Mouse (Mus musculus) MEL (cell line): ENCODE measurements around the gene Gm29797. TPM values are rescaled to one million over a fixed set of nuclear protein-coding genes. Genes with fewer than 3 reads are reported as not detected.

Experiments used
- DNase-seq: peaks from one replicate; pipeline ENCODE4 v3.0.0; 2011; ENCODE audit warnings: low read depth, low spot score
- H3K27ac ChIP-seq: 2 replicates; pipeline ENCODE4 v1.5.1; 2012; ENCODE audit warnings: low read depth, mild to moderate bottlenecking, control low read depth, low read length, moderate library complexity; ENCODE audit not compliant: control insufficient read depth
- H3K27me3 ChIP-seq, 2 experiments: fragments of 150-350 bp in 1 of 2; sonication (generic) in 1 of 2; 2 replicates each; pipeline ENCODE4 v1.6.1; 2012; ENCODE audit warnings: low read length in 2 of 2, mild to moderate bottlenecking in 2 of 2, improper control_type of control experiment in 1 of 2, moderate library complexity in 1 of 2; ENCODE audit not compliant: insufficient read depth in 2 of 2, control insufficient read depth in 1 of 2
- H3K36me3 ChIP-seq, 2 experiments: 2 replicates each; pipeline ENCODE4 v1.6.1; 2012 to 2014; ENCODE audit warnings: low read length in 2 of 2, improper control_type of control experiment in 1 of 2, inconsistent platforms in 1 of 2, mild to moderate bottlenecking in 1 of 2; ENCODE audit not compliant: insufficient read depth in 2 of 2, control insufficient read depth in 1 of 2
- H3K4me1 ChIP-seq, 2 experiments: fragments of 150-350 bp in 1 of 2; sonication (generic) in 1 of 2; 2 replicates each; pipeline ENCODE4 v1.6.1; 2012; ENCODE audit warnings: low read length in 2 of 2, improper control_type of control experiment in 1 of 2, mild to moderate bottlenecking in 1 of 2; ENCODE audit not compliant: insufficient read depth in 2 of 2, control insufficient read depth in 1 of 2
- H3K4me3 ChIP-seq, 2 experiments: fragments of 150-350 bp in 1 of 2; sonication (generic) in 1 of 2; 2 replicates each; pipeline ENCODE4 v1.5.1; 2012; ENCODE audit warnings: low read depth in 2 of 2, low read length in 2 of 2, mild to moderate bottlenecking in 2 of 2, moderate library complexity in 2 of 2, control low read depth in 1 of 2, improper control_type of control experiment in 1 of 2; ENCODE audit not compliant: control insufficient read depth in 1 of 2, insufficient read depth in 1 of 2
- H3K79me2 ChIP-seq: 2 replicates; pipeline ENCODE4 v1.6.1; 2012; ENCODE audit warnings: mild to moderate bottlenecking, low read length, moderate library complexity; ENCODE audit not compliant: control insufficient read depth, poor library complexity, insufficient read depth
- H3K9ac ChIP-seq: 2 replicates; pipeline ENCODE4 v1.6.1; 2012; ENCODE audit warnings: low read depth, mild to moderate bottlenecking, control low read depth, low read length, moderate library complexity; ENCODE audit not compliant: control insufficient read depth, poor library complexity, severe bottlenecking
- H3K9me3 ChIP-seq: fragments of 150-350 bp; sonication (generic); replicated peaks from 2 replicates; pipeline ENCODE4 v1.6.1; 2012; ENCODE audit warnings: mild to moderate bottlenecking, low read length, improper control_type of control experiment, moderate library complexity; ENCODE audit not compliant: insufficient read depth
- BHLHE40 ChIP-seq: IDR thresholded peaks from 2 replicates; pipeline ENCODE4 v1.6.1; 2012; ENCODE audit warnings: low read depth, mild to moderate bottlenecking, inconsistent platforms, low read length, improper control_type of control experiment, borderline replicate concordance
- CHD1 ChIP-seq: IDR thresholded peaks from 2 replicates; pipeline ENCODE4 v1.6.1; 2012; ENCODE audit warnings: low read depth, mild to moderate bottlenecking, inconsistent platforms, low read length, improper control_type of control experiment
- CHD2 ChIP-seq: IDR thresholded peaks from 2 replicates; pipeline ENCODE4 v1.6.1; 2011; ENCODE audit warnings: low read length, improper control_type of control experiment
- CTCF ChIP-seq, 3 experiments: IDR thresholded peaks in 2 of 3; conservative IDR thresholded peaks in 1 of 3; 2 replicates each; pipeline ENCODE4 v1.5.1; 2011 to 2012; ENCODE audit warnings: low read length in 3 of 3, low read depth in 2 of 3, mild to moderate bottlenecking in 2 of 3, improper control_type of control experiment in 1 of 3, inconsistent platforms in 1 of 3, mixed read lengths in 1 of 3, moderate library complexity in 1 of 3; ENCODE audit not compliant: control insufficient read depth in 1 of 3, insufficient read depth in 1 of 3, poor library complexity in 1 of 3, severe bottlenecking in 1 of 3
- E2F4 ChIP-seq: IDR thresholded peaks from 2 replicates; pipeline ENCODE4 v1.6.1; 2011; ENCODE audit warnings: low read depth, low read length, improper control_type of control experiment, borderline replicate concordance
- ELF1 ChIP-seq: IDR thresholded peaks from 2 replicates; pipeline ENCODE4 v1.6.1; 2014; ENCODE audit warnings: low read depth, mild to moderate bottlenecking, inconsistent platforms, low read length, improper control_type of control experiment, moderate library complexity
- EP300 ChIP-seq, 2 experiments: IDR thresholded peaks; 2 replicates each; pipeline ENCODE4 v1.6.1; 2011; ENCODE audit warnings: improper control_type of control experiment in 2 of 2, low read length in 2 of 2, low read depth in 1 of 2, mild to moderate bottlenecking in 1 of 2
- ETS1 ChIP-seq: IDR thresholded peaks from 2 replicates; pipeline ENCODE4 v1.6.1; 2012; ENCODE audit warnings: low read depth, mild to moderate bottlenecking, inconsistent platforms, low read length, improper control_type of control experiment, moderate library complexity
- GABPA ChIP-seq: IDR thresholded peaks from 2 replicates; pipeline ENCODE4 v1.6.1; 2012; ENCODE audit warnings: low read depth, mild to moderate bottlenecking, inconsistent platforms, low read length, improper control_type of control experiment, moderate library complexity
- GATA1 ChIP-seq: IDR thresholded peaks from 2 replicates; pipeline ENCODE4 v1.6.1; 2011; ENCODE audit warnings: low read depth, low read length, improper control_type of control experiment
- HCFC1 ChIP-seq: IDR thresholded peaks from 2 replicates; pipeline ENCODE4 v1.6.1; 2012; ENCODE audit warnings: low read depth, mild to moderate bottlenecking, inconsistent platforms, low read length, improper control_type of control experiment, moderate library complexity
- JUND ChIP-seq: IDR thresholded peaks from 2 replicates; pipeline ENCODE4 v1.6.1; 2011; ENCODE audit warnings: low read depth, mild to moderate bottlenecking, improper control_type of control experiment, low read length
- KAT2A ChIP-seq: conservative IDR thresholded peaks from 2 replicates; pipeline ENCODE4 v1.6.1; 2012; ENCODE audit warnings: low read depth, low read length, improper control_type of control experiment, inconsistent platforms
- MAFK ChIP-seq: IDR thresholded peaks from 2 replicates; pipeline ENCODE4 v1.6.1; 2011; ENCODE audit warnings: low read depth, mild to moderate bottlenecking, low read length, improper control_type of control experiment, borderline replicate concordance
- MAX ChIP-seq: IDR thresholded peaks from 2 replicates; pipeline ENCODE4 v1.6.1; 2011; ENCODE audit warnings: low read length, improper control_type of control experiment
- MAZ ChIP-seq: IDR thresholded peaks from 2 replicates; pipeline ENCODE4 v1.6.1; 2012; ENCODE audit warnings: low read depth, mild to moderate bottlenecking, inconsistent platforms, low read length, improper control_type of control experiment
- MEF2A ChIP-seq: IDR thresholded peaks from 2 replicates; pipeline ENCODE4 v1.6.1; 2014; ENCODE audit warnings: low read depth, mild to moderate bottlenecking, inconsistent platforms, low read length, improper control_type of control experiment; ENCODE audit not compliant: poor library complexity, insufficient replicate concordance, severe bottlenecking; ENCODE audit errors: extremely low read depth
- MXI1 ChIP-seq: IDR thresholded peaks from 2 replicates; pipeline ENCODE4 v1.6.1; 2011; ENCODE audit warnings: mild to moderate bottlenecking, low read depth, low read length, improper control_type of control experiment
- MYB ChIP-seq: IDR thresholded peaks from 2 replicates; pipeline ENCODE4 v1.6.1; 2011; ENCODE audit warnings: mild to moderate bottlenecking, low read depth, low read length, improper control_type of control experiment
- MYC ChIP-seq: IDR thresholded peaks from 2 replicates; pipeline ENCODE4 v1.6.1; 2011; ENCODE audit warnings: low read depth, mild to moderate bottlenecking, low read length, improper control_type of control experiment, moderate library complexity
- NELFE ChIP-seq: IDR thresholded peaks from 2 replicates; pipeline ENCODE4 v1.6.1; 2011; ENCODE audit warnings: low read depth, low read length, improper control_type of control experiment
- NRF1 ChIP-seq: IDR thresholded peaks from 2 replicates; pipeline ENCODE4 v1.6.1; 2014; ENCODE audit warnings: low read depth, mild to moderate bottlenecking, inconsistent platforms, low read length, improper control_type of control experiment, moderate library complexity; ENCODE audit not compliant: poor library complexity, insufficient read depth, severe bottlenecking
- POLR2A ChIP-seq, 2 experiments: IDR thresholded peaks; 2 replicates each; pipeline ENCODE4 v1.6.1; 2011 to 2012; ENCODE audit warnings: low read length in 2 of 2, mild to moderate bottlenecking in 2 of 2, control low read depth in 1 of 2, improper control_type of control experiment in 1 of 2, low read depth in 1 of 2, moderate library complexity in 1 of 2; ENCODE audit not compliant: control insufficient read depth in 1 of 2, insufficient read depth in 1 of 2, poor library complexity in 1 of 2
- POLR2AphosphoS2 ChIP-seq: IDR thresholded peaks from 2 replicates; pipeline ENCODE4 v1.6.1; 2011; ENCODE audit warnings: low read length, improper control_type of control experiment
- POLR2AphosphoS5 ChIP-seq: IDR thresholded peaks from 2 replicates; pipeline ENCODE4 v1.6.1; 2012; ENCODE audit warnings: low read depth, borderline replicate concordance, mild to moderate bottlenecking, inconsistent platforms, low read length, moderate library complexity, mixed read lengths
- RAD21 ChIP-seq: IDR thresholded peaks from 2 replicates; pipeline ENCODE4 v1.6.1; 2011; ENCODE audit warnings: mild to moderate bottlenecking, low read depth, low read length, improper control_type of control experiment
- RCOR1 ChIP-seq: IDR thresholded peaks from 2 replicates; pipeline ENCODE4 v1.6.1; 2012; ENCODE audit warnings: low read depth, mild to moderate bottlenecking, inconsistent platforms, low read length, improper control_type of control experiment
- SIN3A ChIP-seq: IDR thresholded peaks from 2 replicates; pipeline ENCODE4 v1.6.1; 2012; ENCODE audit warnings: low read length, improper control_type of control experiment, inconsistent platforms
- SMC3 ChIP-seq: IDR thresholded peaks from 2 replicates; pipeline ENCODE4 v1.6.1; 2011; ENCODE audit warnings: low read depth, low read length, improper control_type of control experiment
- TAL1 ChIP-seq: IDR thresholded peaks from 2 replicates; pipeline ENCODE4 v1.6.1; 2012; ENCODE audit warnings: mild to moderate bottlenecking, inconsistent platforms, low read length, moderate library complexity, mixed read lengths
- TBP ChIP-seq: IDR thresholded peaks from 2 replicates; pipeline ENCODE4 v1.8.0; 2011; ENCODE audit warnings: low read depth, low read length, improper control_type of control experiment
- TCF12 ChIP-seq: IDR thresholded peaks from 2 replicates; pipeline ENCODE4 v1.6.1; 2014; ENCODE audit warnings: low read depth, mild to moderate bottlenecking, inconsistent platforms, low read length, improper control_type of control experiment, moderate library complexity
- UBTF ChIP-seq: IDR thresholded peaks from 2 replicates; pipeline ENCODE4 v1.6.1; 2012; ENCODE audit warnings: low read depth, mild to moderate bottlenecking, inconsistent platforms, low read length, improper control_type of control experiment, moderate library complexity, borderline replicate concordance; ENCODE audit not compliant: insufficient read depth
- USF1 ChIP-seq: IDR thresholded peaks from 2 replicates; pipeline ENCODE4 v1.6.1; 2014; ENCODE audit warnings: low read depth, mild to moderate bottlenecking, inconsistent platforms, low read length, improper control_type of control experiment, moderate library complexity
- USF2 ChIP-seq, 2 experiments: IDR thresholded peaks; 2 replicates each; pipeline ENCODE4 v1.6.1; 2011 to 2012; ENCODE audit warnings: improper control_type of control experiment in 2 of 2, low read length in 2 of 2, borderline replicate concordance in 1 of 2, inconsistent platforms in 1 of 2, low read depth in 1 of 2, mild to moderate bottlenecking in 1 of 2; ENCODE audit not compliant: insufficient read depth in 1 of 2
- ZC3H11A ChIP-seq: IDR thresholded peaks from 2 replicates; pipeline ENCODE4 v1.6.1; 2012; ENCODE audit warnings: low read depth, mild to moderate bottlenecking, inconsistent platforms, low read length, improper control_type of control experiment
- ZKSCAN1 ChIP-seq: IDR thresholded peaks from 2 replicates; pipeline ENCODE4 v1.6.1; 2012; ENCODE audit warnings: low read depth, mild to moderate bottlenecking, inconsistent platforms, low read length, improper control_type of control experiment, moderate library complexity
- ZMIZ1 ChIP-seq: IDR thresholded peaks from 2 replicates; pipeline ENCODE4 v1.6.1; 2012; ENCODE audit warnings: low read depth, mild to moderate bottlenecking, inconsistent platforms, low read length, improper control_type of control experiment, moderate library complexity
- ZNF384 ChIP-seq: IDR thresholded peaks from 2 replicates; pipeline ENCODE4 v1.6.1; 2012; ENCODE audit warnings: low read depth, mild to moderate bottlenecking, inconsistent platforms, low read length, improper control_type of control experiment
- polyA plus RNA-seq, 2 experiments: library from polyadenylated mRNA; stranded (reverse) in 1 of 2; unstranded in 1 of 2; fragments of >175 nt in 1 of 2; fragments of >200 nt in 1 of 2; gene quantifications; 2 replicates each; pipeline versions ENCODE4 v1.2.1 to v1.2.4; 2012; ENCODE audit warnings: low replicate concordance in 2 of 2, low read depth in 1 of 2; ENCODE audit not compliant: insufficient read length in 2 of 2, insufficient read depth in 1 of 2, missing spikeins in 1 of 2
- total RNA-seq: library from RNA; depleted of rRNA; stranded (reverse); fragments of 300-350 nt; gene quantifications from 2 replicates; pipeline ENCODE4 v1.2.3, GENCODE M21; 2012

The Gm29797 gene
- total and polyA plus RNA-seq, 3 experiments, result not detected

DNA sequence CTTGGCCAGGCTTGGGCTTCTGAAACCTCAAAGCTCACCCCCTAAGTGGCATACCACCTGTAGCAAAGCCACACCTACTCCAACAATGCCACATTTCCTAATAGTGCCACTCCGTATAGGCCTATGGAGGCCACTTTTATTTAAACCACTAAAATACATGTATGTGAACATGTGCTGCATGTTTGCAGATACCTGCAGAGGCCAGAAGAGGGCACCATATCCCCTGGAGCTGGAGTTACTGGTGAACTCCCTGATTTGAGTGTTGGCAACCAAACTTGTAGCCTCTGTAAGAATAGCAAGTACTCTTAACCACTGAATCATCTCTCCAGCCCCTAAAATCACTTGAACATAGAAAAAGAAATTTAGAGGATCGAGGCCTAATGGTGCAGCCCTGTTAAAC, 12.5 kb upstream of the Gm29797 start:
- H3K27ac ChIP-seq, result no peak overlapping the region
- no peaks in the 10 kb centered on the region for H3K79me2 ChIP-seq
- H3K9me3 ChIP-seq, result no peaks in the 10 kb centered on the region
- no peak overlapping the region for H3K4me3 ChIP-seq
- no peaks in the 10 kb centered on the region for H3K27me3 ChIP-seq
- no peak overlapping the region for H3K9ac ChIP-seq
- TF ChIP-seq JUND (no peak), TCF12 (no peak), NRF1 (no peak), RAD21 (peak; percentile 59), KAT2A (no peak), POLR2A (IDR thresholded peaks at IDR 0.05; ENCODE audit: control insufficient read depth in 1 of 2, insufficient read depth in 1 of 2, low read depth in 1 of 2, low read length in 2 of 2, poor library complexity in 1 of 2) (no peak), SMC3 (peak; percentile 77), CHD2 (no peak), ELF1 (no peak), MYC (peak; percentile 72), CTCF (IDR thresholded peaks at IDR 0.05 in 2 of 3, conservative IDR thresholded peaks at IDR 0.05 in 1 of 3; ENCODE audit: control insufficient read depth in 1 of 3, insufficient read depth in 1 of 3, low read depth in 2 of 3, low read length in 3 of 3, poor library complexity in 1 of 3, severe bottlenecking in 1 of 3) (peak; percentile 78 to 83 (median 80)), GABPA (no peak), E2F4 (no peak), UBTF (no peak), USF2 (IDR thresholded peaks at IDR 0.05; ENCODE audit: borderline replicate concordance in 1 of 2, insufficient read depth in 1 of 2, low read depth in 1 of 2, low read length in 2 of 2) (no peak), CHD1 (no peak), SIN3A (no peak), ZC3H11A (peak; percentile 35), BHLHE40 (no peak), ZNF384 (no peak), MEF2A (no peak), ETS1 (no peak), MAZ (no peak), USF1 (no peak), MAFK (no peak), NELFE (no peak), TBP (no peak), MAX (no peak), ZKSCAN1 (no peak), TAL1 (no peak), POLR2AphosphoS2 (no peak), HCFC1 (no peak), POLR2AphosphoS5 (no peak), MYB (no peak), MXI1 (no peak; the same call in 1 of the 2 replicates), ZMIZ1 (no peak), RCOR1 (no peak), EP300 (IDR thresholded peaks at IDR 0.05; ENCODE audit: low read depth in 1 of 2, low read length in 2 of 2) (no peak), GATA1 (no peak)
- DNase-seq, result peak; percentile 72
- peaks cover 0 to 10% of the 10 kb centered on the region in 2 experiments; a peak in 2 of 4 replicates for H3K36me3 ChIP-seq
- H3K4me1 ChIP-seq, result no peaks in the 10 kb centered on the region
